Mouse (Mus musculus) frontal cortex, postnatal 10 days (tissue): Measurements from ENCODE around the gene Scgb2b26.

Source experiments
- DNase-seq, 2 experiments: peaks; one replicate each; pipeline ENCODE4 v3.0.0; 2022; ENCODE audit warnings: low spot score in 2 of 2, mixed read lengths in 1 of 2

The Scgb2b26 gene

DNA sequence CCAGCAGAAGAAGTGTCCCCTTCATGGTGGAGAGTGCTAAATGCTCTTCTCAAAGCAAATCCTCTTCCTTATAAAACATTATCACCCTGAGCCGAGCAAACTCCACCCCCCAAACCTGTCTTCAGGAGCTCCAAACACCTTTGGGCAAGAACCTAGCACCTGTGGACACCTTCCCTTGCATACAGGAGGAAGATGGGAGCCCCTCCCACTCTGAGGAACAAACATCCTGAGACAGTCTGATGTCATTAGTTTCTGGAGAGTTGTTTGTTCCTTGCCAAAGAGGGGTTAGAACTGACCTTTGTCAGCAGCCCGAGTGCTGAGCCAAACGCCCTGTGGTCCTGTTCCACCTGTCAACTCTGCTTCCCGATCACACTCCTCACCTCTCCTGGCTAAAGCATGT lies at the start of gene Scgb2b26:
Gene Scgb2b26, minus strand, starts transcription at position 101 of the 400 bp plus-strand sequence.
- no peak for DNase-seq

- DNase-seq: peak in 1 of 2 experiments; percentile 4
These were observed 37.4 kb upstream of the Scgb2b26 start for GRCm38 (mm10) chr7:33982281-33982680.

DNA sequence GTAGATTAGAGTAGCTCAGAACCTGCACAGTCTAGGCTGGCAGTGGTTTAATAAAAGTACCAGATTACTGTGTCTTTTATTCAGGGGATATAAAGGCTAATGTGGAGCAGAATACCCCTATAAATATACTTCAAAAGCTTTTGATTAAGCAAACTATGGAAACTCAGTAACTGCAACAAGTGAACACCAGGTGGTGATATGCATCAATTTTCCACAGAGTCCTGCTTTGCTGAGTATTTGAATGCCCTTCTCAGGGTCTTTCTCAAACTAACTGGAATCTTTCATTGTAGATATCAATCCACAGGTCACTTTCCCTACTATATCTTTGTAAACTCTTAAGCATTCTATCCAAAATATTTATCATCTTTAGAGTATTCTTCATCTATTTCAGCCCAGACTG lies 41.9 kb downstream of the Scgb2b26 start:
- DNase-seq: no peak

GRCm38 (mm10) chr7:33900803-33901202 lies 44.0 kb downstream of the Scgb2b26 start:
- DNase-seq: no peak

DNA sequence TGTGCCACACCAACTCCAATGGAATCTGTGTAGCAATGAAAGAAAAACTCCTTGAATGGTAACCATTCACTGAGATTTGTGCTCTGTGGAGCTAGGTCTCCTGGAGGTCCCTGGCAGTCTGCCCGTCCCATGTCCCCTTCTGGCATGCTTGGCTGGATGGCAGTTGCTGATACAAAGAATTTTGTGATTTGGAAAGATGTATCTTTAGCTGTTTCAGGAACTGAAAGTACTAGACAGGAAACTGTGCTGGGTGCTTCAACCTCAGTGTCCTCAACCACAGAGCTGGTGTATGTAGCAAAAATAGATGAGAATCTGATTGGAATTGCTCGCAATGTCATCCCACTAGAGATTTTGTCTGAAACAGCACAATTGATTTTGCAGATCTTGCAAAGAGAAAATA lies 44.8 kb downstream of the Scgb2b26 start:
- DNase-seq: no peak
